Mouse (Mus musculus): ENCODE results near the gene Aspg. TPM values are rescaled to one million over a fixed set of nuclear protein-coding genes. Genes with fewer than 3 reads are reported as not detected.

The Aspg gene
- total RNA-seq, 2 experiments from 2014 or later, result 1.9 to 4.7 TPM

DNA sequence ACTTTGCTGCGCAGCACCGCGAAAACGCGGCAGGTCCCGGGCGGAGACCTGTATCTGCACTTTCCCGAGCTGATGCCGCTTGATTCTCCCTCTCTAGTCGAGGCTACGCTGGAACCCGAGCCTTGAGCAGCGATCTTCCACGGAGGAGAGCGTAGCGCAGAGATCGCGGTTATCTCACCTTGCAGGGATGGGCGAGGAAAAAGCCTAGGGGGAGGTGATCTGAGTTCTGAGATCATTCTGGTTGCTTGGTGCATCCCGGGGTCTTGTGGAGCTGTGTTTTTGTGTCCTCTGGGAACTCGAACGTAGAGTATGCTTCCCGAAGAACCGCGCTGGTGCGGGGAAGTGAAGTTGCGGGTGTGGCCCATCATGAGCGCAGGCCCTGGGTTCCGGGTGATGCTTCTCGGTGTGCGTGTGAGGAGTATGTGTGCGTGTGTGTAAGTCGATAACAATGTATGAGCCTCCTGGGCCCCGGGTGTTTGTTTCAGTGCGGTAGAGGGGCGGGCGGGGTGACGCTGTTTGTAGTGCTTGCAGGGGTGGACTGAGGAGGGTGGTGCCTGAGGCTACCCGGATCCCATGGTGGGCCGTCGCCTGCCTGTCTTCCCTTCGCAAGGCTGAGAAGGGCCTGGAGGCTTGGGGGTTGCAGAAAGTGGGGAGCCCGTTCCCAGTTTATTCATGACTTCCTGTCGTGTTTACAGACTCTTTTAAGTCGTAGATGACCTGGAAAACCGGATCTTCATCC, 38.1 kb downstream of the Aspg start:
- DNase-seq (ENCODE audit: low spot score in 2 of 2), result no peak
- intact Hi-C loops (cut with DNase I), result loop anchor here (1.0 to 5.0 kb wide), 3 partner anchors 308 to 399 kb away; no protein-coding TSS in a partner anchor

GRCm38 (mm10) chr12:112145211-112145874, 38.9 kb downstream of the Aspg start:
- peak; percentile 71 to 88 for DNase-seq (ENCODE audit: low spot score in 2 of 2)
- intact Hi-C loops (cut with DNase I), result loop anchor here (1.0 to 5.0 kb wide), 3 partner anchors 307 to 398 kb away; no protein-coding TSS in a partner anchor

DNA sequence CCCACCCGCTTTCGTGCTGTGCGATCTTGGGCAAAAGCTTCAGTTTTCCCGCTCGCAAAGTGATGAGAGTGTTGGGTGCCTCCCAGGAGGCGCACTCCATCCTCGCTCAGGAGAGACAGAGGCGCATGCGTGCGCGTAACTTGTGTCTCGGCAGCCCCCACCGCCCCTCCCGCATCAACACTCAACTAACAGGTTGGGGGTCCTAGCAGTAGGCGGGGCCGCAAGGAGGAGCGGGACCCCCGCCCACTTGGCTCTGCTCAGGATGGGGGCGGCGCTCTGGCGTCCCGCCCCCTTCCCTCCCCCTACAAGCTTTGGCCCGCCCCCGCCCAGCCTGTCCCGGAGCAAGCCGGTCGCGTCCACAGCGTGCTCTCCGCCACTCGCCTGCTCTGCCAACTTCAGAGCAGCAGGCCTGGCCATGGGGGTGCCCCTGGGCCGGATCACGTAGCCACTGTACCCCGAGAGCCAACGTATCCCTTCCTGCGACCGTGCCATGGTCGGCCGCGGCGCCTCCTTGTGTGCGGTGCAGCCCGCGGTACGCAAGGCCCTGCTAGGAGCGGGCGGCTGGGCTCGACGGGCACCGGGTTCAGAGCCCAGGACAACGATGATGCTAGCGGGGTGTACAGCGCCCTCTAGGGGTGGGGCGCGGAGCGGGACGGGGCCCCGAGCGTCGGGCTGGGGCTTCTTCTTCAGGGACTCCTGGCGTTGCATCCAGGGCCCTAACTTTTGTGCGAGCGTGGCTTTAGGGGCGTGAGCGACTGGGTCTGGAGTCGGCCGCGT, 39.6 kb downstream of the Aspg start, which contains the start of gene Kif26a:
TSS of gene Kif26a (plus strand) at position 334 of the 777 bp plus-strand sequence.
- intact Hi-C loops (cut with DNase I), result loop anchor here (1.0 to 5.0 kb wide), 3 partner anchors 306 to 397 kb away; no protein-coding TSS in a partner anchor
- peak; percentile 40 to 60 for DNase-seq (ENCODE audit: low spot score in 2 of 2)

DNA sequence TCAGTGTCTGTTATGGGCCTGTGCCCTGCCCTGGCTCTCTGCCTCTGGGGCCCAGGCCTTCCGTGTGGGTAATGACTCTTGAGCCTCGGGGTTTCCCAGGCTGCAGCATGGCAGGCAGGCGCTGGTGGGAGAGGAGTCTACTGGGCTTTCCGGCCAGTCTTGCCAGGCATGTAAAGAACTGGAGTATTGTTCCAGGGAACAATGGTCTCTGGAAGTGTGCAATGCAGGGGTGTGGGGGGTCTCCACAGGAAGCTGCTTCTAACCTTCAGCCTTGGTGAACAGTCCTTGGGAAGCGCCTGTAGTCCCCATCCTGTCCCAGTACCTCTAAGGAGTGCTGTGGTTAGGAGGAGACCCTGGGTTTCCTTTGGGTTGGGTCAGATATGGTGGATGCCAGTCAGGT, 40.9 kb downstream of the Aspg start:
- intact Hi-C loops (cut with DNase I), result loop anchor here (5.0 kb wide), 1 partner anchor 305 kb away; no protein-coding TSS in a partner anchor

DNA sequence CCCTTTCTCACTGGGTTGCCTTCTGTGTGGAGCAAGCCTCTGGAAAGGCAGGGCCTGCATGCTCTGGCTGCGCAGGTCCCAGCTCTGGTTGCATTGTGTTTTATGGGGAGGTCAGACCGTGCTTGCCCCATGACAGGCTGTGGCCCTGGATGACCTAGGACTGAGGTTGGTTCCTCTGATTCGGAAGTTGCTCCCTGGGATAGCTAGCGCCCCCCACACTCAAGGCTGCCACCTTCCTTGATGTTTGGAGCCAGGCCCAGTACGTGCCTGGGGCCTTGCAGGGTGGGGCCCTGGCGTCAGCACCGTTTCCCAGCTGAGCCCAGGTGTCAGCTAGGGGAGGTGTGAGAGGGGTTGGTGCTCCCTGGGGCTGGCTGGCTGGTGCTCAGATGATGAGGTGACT, 43.5 kb downstream of the Aspg start:
- no peak for DNase-seq (ENCODE audit: low spot score in 2 of 2)
- intact Hi-C loops (cut with DNase I), result no loop called here

More for the DNA sequence above, 40.9 kb downstream of the Aspg start:
- no peak for DNase-seq (ENCODE audit: low spot score in 2 of 2)

- no peak for DNase-seq (ENCODE audit: low spot score in 2 of 2)
- intact Hi-C loops (cut with DNase I), result no loop called here
Measured at GRCm38 (mm10) chr12:112151244-112151979, 44.9 kb downstream of the Aspg start.

DNA sequence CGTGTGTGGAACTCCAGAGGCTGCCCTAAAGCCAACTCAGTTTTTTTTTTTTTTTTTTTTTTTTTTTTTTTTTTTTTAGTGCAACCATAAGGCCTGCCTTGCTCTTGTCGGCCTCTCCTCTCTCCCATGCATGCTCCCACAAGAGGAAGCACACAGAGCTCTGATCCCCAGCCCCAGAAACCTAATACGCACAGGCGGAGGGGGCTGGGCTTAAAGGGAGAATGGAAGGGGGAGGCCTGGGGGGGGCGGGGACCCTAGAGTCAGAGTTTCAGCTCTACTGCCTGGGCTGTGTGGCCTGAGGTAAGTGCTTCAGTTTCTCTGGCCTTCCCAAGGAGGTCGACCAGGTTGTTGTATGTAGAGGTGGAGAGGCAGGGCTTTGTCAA, 45.5 kb downstream of the Aspg start:
- intact Hi-C loops (cut with DNase I), result no loop called here
- DNase-seq (ENCODE audit: low spot score in 2 of 2), result no peak

DNA sequence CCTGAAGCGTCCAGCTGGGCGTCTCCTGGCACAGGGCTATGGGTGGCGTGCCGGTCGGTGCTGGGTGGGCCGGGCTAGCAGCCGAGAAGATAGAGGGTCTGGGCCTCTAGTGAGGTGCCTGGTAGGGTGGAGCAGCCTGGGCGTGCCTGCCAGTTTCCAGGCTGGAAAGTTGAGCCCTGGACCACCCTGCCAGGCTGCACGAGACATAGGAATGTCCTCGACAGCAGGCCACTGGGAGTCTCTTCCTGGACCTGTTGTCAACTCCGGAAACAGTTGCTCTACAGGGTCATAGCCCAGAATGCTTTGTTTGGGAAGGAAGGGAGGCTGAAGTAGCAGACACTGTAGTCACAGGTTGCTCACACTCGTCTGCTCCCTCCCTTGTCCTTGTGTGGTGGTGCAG, 47.1 kb downstream of the Aspg start:
- no peak for DNase-seq (ENCODE audit: low spot score in 2 of 2)
- intact Hi-C loops (cut with DNase I), result no loop called here

DNA sequence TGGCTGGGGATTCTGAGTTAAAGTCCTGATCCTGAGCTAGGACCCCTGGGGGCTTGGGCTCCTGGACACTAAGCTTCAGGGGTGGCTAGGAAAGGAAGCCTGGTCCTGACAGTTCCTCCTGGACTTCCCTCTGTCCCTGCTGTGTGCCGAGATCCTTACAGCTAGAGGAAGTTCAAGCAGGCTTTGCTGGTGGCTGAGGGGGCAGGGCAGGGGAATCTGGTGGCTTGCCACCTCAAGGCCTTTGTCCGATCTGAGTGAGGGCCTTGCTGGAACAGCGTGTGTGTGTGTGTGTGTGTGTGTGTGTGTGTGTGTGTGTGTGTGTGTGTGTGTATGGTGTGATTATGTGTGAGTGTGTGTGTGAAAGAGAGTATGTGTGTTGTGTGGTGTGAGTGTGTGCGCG, 48.0 kb downstream of the Aspg start:
- intact Hi-C loops (cut with DNase I), result no loop called here
- DNase-seq (ENCODE audit: low spot score in 2 of 2), result no peak

DNA sequence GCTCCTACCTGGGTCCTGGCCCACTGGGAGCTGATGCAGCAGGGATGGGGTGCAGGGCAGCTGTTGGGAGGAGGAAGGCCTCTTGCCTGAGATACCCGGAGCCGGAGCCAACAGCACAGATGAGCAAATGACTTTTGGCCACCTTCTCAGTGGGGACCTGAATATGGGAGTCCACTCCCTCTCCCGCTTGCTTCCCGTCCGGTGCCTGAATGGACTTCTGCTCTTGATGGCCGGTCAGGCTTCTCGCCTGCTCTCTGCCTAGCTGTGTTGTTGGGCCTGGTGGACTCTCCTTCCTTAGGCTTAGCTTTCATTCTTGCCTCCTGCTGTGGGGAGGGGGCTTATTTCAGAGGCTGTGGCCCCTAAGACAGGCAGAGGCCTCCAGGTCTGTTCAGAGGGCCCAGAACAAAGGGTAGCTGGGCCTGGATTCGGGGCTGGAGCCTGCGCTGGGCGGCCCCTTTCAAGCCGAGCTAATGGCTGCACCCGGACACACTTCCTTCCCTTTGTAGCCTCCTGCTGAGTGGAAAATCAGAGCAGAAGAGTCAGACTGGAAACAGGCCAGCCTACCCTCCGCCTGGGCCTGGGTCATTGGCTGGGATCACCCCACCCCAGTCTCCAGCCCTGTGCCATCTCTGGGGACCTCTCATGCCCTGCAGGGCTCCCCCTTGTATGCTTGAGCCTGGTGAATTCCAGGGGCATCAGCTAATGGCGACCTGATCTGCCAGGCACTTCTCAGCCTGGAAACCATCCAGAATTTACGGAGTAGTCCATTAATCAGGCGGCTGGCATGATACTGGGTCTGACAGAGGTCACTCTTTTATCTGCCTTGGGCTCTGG, 49.0 kb downstream of the Aspg start:
- no peak for DNase-seq (ENCODE audit: low spot score in 2 of 2)
- intact Hi-C loops (cut with DNase I), result no loop called here

DNA sequence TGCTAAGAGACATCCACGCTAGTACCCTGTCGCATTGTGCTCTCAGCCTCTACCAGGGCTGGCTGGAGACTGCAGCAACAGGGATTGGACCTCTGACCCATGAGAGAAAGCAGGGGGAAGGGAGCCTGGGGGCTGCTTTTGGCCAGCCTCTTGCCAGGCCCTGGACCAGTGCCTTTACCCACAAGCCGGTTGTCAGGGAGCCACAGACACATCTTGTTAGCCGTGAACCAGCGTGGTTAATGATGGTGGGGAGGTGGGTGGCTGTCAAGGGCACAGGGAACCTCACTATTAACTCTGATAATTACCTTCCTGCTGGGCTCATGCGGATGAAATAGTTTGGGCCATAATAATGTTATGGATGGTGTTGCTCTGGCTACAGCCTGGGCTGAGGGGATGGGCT, 50.3 kb downstream of the Aspg start:
- no peak for DNase-seq (ENCODE audit: low spot score in 2 of 2)
- intact Hi-C loops (cut with DNase I), result no loop called here

- intact Hi-C loops (cut with DNase I), result no loop called here
- DNase-seq (ENCODE audit: low spot score in 2 of 2), result no peak
Measured at GRCm38 (mm10) chr12:112158246-112158645, 51.8 kb downstream of the Aspg start.

DNA sequence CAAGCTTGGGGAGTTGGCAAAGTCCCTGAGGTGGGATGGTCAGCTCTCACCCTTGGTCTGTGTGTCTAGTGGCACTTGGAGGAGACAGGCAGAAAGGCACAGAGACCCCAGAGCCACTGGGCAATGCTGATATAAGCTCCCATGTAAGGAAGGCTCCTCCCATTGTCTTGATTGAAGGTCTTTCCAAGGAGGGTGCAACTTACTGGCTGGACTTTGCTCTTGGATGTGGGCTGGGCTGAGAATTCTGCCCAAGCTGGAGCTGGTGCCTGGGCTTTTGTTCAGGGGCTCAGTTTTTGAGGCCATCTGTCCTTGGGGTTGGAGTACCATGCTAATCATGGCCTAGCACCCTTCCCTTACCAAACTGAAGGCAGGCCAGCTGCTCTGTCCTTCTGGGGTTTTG, 52.3 kb downstream of the Aspg start:
- DNase-seq (ENCODE audit: low spot score in 2 of 2), result no peak
- intact Hi-C loops (cut with DNase I), result no loop called here

DNA sequence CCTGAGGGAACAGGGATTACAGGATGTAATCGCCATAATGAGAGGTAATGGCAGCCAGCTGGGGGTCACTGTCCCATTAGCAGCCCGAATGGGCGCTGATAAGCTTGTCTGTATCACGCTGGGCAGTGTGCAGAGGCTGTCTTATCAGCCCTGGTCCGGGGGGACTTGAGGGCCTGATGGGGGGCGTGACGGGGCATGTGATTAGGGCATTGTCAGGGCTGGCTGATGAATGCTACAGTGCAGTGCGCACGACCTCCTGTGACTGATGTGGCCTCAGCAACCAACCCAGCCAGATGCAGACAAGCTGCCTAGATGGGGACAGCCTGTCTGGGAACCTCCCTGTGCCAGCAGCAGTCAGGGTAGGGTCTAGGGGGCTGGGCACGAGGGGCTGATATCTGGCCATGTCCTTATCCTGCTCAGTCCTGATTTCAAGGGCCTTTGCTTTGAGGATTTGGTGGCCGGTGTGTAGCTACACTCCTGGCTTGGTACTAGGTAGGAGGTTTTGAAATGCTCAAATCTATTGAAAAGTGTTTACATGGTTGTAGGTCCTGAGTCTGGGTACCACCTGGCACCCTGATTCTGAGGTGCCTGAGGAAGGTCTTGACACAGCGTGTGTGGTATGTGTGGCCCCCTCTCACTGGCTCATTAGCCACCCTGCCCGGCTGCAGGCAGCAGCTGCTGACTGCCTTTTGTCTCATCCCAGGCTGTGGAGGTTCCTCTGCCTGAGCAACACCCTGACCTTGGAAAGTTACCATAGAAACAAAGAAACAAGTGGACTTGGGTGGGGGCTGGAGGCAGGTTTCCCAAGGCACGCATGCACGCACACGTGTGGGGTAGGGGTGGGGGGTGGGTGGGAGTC, 57.7 kb downstream of the Aspg start:
- intact Hi-C loops (cut with DNase I), result no loop called here
- no peak for DNase-seq (ENCODE audit: low spot score in 2 of 2)

DNA sequence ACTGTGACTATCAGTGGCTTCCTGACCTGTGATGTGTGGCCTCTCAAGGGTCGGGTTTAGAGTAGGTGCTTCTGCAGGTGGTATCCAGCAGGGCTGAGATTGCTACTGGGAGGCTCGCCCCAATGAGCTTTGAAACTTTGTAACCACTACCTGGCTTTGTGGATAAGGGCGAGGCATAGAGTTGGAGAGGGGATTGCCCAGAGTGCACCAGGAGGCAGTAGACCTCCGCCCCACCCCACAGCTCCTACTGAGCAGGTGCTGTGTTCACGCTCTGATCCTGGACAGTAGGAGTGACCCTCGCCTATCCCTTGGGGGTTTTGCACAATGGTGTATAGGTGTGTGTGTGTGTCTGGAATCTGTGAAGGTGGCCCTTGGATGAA, 58.4 kb downstream of the Aspg start:
- intact Hi-C loops (cut with DNase I), result no loop called here
- no peak for DNase-seq (ENCODE audit: low spot score in 2 of 2)

DNA sequence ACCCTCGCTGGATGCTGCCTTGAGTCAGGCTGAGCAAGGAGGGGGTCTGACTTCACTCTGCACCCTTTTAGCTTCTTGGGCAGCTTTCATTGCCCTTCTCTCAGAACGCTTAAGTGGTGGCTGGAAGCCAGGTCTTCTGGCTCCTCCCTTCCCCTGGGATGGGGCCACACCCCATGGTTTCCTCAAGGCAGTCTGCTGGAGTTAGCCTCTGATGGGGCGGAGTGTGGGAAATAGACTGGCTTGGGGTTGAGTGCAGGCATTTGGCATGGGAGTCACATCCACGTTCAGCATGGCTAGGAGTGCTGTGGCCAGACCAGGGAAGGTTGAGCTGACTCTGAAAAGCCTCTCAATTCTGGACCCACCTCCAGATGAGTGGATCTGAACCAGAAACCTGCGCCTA, 62.8 kb downstream of the Aspg start:
- no peak for DNase-seq (ENCODE audit: low spot score in 2 of 2)
- intact Hi-C loops (cut with DNase I), result no loop called here

DNA sequence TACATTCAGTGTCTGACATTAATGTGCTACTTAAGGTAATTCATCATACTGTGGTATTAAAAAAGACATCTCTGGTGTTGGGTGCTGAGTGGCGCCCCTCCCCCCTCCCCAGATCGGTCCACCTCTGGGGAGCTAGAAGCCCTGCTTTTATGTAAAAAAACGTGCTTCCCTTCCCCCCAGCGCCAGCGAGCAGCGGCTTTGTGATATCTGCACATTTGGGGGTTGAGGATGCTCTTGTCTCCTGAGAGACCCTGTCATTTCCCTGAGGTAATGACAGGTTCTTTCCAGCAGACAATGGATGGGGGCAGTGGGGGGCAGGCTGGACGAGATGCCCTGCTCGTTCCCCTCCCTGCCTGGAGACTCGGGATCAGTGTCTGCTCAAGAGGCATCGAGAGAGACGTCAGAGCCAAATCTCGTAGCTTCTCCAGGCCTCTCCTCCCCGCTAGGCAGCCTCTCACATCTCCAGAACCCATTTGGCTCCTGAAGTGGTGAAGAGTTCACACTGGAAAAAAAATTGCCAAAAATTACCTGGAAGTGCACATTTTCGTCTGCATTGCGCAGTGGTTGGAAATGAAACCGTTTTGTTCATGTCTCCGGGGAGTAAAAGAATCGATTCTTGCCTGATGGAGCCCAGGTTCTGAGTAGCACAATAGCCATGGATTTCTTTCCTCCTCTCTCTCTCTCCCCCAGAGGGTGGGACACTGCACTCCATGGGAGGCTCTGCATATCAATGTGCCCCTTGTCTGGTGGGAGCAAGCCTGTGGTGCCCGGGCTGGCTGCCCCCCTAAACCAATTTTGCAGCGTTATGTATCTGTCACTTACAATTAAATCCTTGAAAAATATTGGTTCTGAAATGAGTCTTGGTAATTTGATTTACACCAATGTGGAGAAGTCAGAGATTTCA, 64.4 kb downstream of the Aspg start:
- no peak for DNase-seq (ENCODE audit: low spot score in 2 of 2)
- intact Hi-C loops (cut with DNase I), result no loop called here

Measured in left cerebral cortex, postnatal 14 days (tissue).